Mouse (Mus musculus) Patski (cell line): ENCODE measurements around the gene Aff3. TPM values are rescaled to one million over a fixed set of nuclear protein-coding genes. Genes with fewer than 3 reads are reported as not detected.

ENCODE experiments used
- ATAC-seq: fragments of 100-300 bp; one replicate; pipeline ENCODE4 v1.8.0; 2021
- CTCF ChIA-PET: fragments of 350-600 bp; sonication (Branson Sonifier 250); formaldehyde crosslinking; loops from one replicate; lab custom pipeline; 2022; ENCODE audit warnings: inconsistent platforms; lab: Charles Lee
- POLR2A ChIA-PET: fragments of 350-600 bp; sonication (Branson Sonifier 250); formaldehyde crosslinking; loops from one replicate; lab custom pipeline; 2022; ENCODE audit warnings: antibody characterized with exemption, inconsistent platforms; lab: Charles Lee
- DNase-seq: peaks from one replicate; pipeline ENCODE4 v3.0.0-alpha.2; 2011; ENCODE audit warnings: low read depth, low spot score
- H3K27me3 ChIP-seq: fragments of 371-371 bp; one replicate; pipeline ENCODE4 v1.5.1; 2021
- CTCF ChIP-seq: fragments of 100-300 bp; IDR thresholded peaks from one replicate; pipeline ENCODE4 v1.5.1; 2021
- in situ Hi-C: fragments of 300-500 bp; cut with MboI; formaldehyde crosslinking; loops from 3 replicates; pipeline ENCODE4 v1.11.1; 2018; ENCODE audit warnings: low pct_unique_long_range_greater_than_20kb, mixed read lengths
- polyA plus RNA-seq: library from polyadenylated mRNA; unstranded; gene quantifications from one replicate; pipeline ENCODE4 v1.2.3, GENCODE M21; 2021

Gene Aff3
- polyA plus RNA-seq: 0.39 TPM

GRCm38 (mm10) chr1:38664777-38665176 is at the start of gene Aff3:
Gene Aff3, minus strand, starts transcription at chr1:38664955.
- ATAC-seq: no peak
- no peak for DNase-seq

GRCm38 (mm10) chr1:38700646-38701045 is 35.9 kb upstream of the Aff3 start:
- POLR2A ChIA-PET: interaction anchor here (0.6 kb wide), 1 partner anchor 419 kb away, joined by 5 read pairs; no protein-coding TSS in a partner anchor
- ATAC-seq: peak; percentile 87
- in situ Hi-C loops: no loop called here
- H3K27me3 ChIP-seq: peaks cover 4% of the 10 kb centered on the region
- CTCF ChIA-PET: no interaction called here
- peak; percentile 44 for DNase-seq
- TF ChIP-seq CTCF: no peak

More at GRCm38 (mm10) chr1:38664777-38665176, at the start of gene Aff3:
- TF ChIP-seq CTCF: no peak
- POLR2A ChIA-PET: no interaction called here
- H3K27me3 ChIP-seq: no peaks in the 10 kb centered on the region
- in situ Hi-C loops: no loop called here
- CTCF ChIA-PET: no interaction called here

GRCm38 (mm10) chr1:38699244-38699643 is 34.5 kb upstream of the Aff3 start:
- no peak for DNase-seq

GRCm38 (mm10) chr1:38695812-38696681 is 31.3 kb upstream of the Aff3 start:
- CTCF ChIA-PET: no interaction called here
- no peak for ATAC-seq
- in situ Hi-C loops: no loop called here
- no peak for DNase-seq
- H3K27me3 ChIP-seq: no peaks in the 10 kb centered on the region
- POLR2A ChIA-PET: no interaction called here
- no peak for TF ChIP-seq CTCF

More at GRCm38 (mm10) chr1:38699244-38699643, 34.5 kb upstream of the Aff3 start:
- ChIA-PET CTCF (no interaction called here), POLR2A (interaction anchor here (1.3 kb wide), 1 partner anchor 94 kb away, joined by 3 read pairs; no protein-coding TSS in a partner anchor)
- in situ Hi-C loops: no loop called here
- H3K27me3 ChIP-seq: peaks cover 2% of the 10 kb centered on the region
- no peak for ATAC-seq
- TF ChIP-seq CTCF: no peak

GRCm38 (mm10) chr1:38695089-38695811 is 30.5 kb upstream of the Aff3 start:
- ATAC-seq: no peak
- no peak for DNase-seq
- no peak for TF ChIP-seq CTCF
- CTCF ChIA-PET: no interaction called here
- H3K27me3 ChIP-seq: no peaks in the 10 kb centered on the region
- in situ Hi-C loops: no loop called here
- POLR2A ChIA-PET: no interaction called here

GRCm38 (mm10) chr1:38694142-38694541 is 29.4 kb upstream of the Aff3 start:
- CTCF ChIA-PET: no interaction called here
- no peak for TF ChIP-seq CTCF
- DNase-seq (no peak), ATAC-seq (no peak)
- POLR2A ChIA-PET: no interaction called here
- in situ Hi-C loops: no loop called here
- no peaks in the 10 kb centered on the region for H3K27me3 ChIP-seq

GRCm38 (mm10) chr1:38690471-38690870 is 25.7 kb upstream of the Aff3 start:
- in situ Hi-C loops: no loop called here
- POLR2A ChIA-PET: no interaction called here
- ATAC-seq (no peak), DNase-seq (no peak)
- CTCF ChIA-PET: no interaction called here
- peaks cover 4% of the 10 kb centered on the region for H3K27me3 ChIP-seq
- no peak for TF ChIP-seq CTCF

- ATAC-seq (no peak), DNase-seq (no peak)
- CTCF ChIA-PET: no interaction called here
- in situ Hi-C loops: no loop called here
- no peak for TF ChIP-seq CTCF
- POLR2A ChIA-PET: no interaction called here
- H3K27me3 ChIP-seq: peaks cover 14% of the 10 kb centered on the region
Observed at GRCm38 (mm10) chr1:38688216-38688615, 23.5 kb upstream of the Aff3 start.

GRCm38 (mm10) chr1:38685706-38686105 is 21.0 kb upstream of the Aff3 start:
- ChIA-PET POLR2A (no interaction called here), CTCF (interaction anchor here (1.6 kb wide), 1 partner anchor 15 kb away, joined by 3 read pairs; no protein-coding TSS in a partner anchor)
- DNase-seq: no peak
- in situ Hi-C loops: no loop called here
- TF ChIP-seq CTCF: no peak
- no peak for ATAC-seq
- peaks cover 15% of the 10 kb centered on the region for H3K27me3 ChIP-seq

GRCm38 (mm10) chr1:38683158-38683721 is 18.5 kb upstream of the Aff3 start:
- DNase-seq (no peak), ATAC-seq (no peak)
- ChIA-PET POLR2A (interaction anchor here (0.6 kb wide), 1 partner anchor 649 kb away, joined by 4 read pairs; no protein-coding TSS in a partner anchor), CTCF (interaction anchor here (1.2 kb wide), 1 partner anchor 8 kb away, joined by 3 read pairs; no protein-coding TSS in a partner anchor)
- H3K27me3 ChIP-seq: peaks cover 14% of the 10 kb centered on the region
- in situ Hi-C loops: no loop called here
- no peak for TF ChIP-seq CTCF
